In genomic region chr7:113772135-113772534, GRCm38 (mm10) we compare ENCODE assay signal across 16 mouse cellular contexts. TPM values are rescaled to one million over a fixed set of nuclear protein-coding genes. Genes with fewer than 3 reads are reported as not detected.
DNase-seq lines count a peak whose midpoint lies in the region; ATAC-seq and TF ChIP-seq lines count a peak whose summit lies in the region.
"Had no signal": no experiment of that assay in that cellular context is flagged by ENCODE, and none has a peak within 500 bp of the region (broad histone marks: within the 10 kb centered on the region; RNA-seq: fewer than 3 reads in every experiment).

No protein-coding gene starts in this region.

- dilution Hi-C loops in CH12.LX (cut with MboI; ENCODE audit: extremely low pct_ligation_motif_present, extremely low pct_unique_long_range_greater_than_20kb, low sequenced_read_pairs), result no loop called here

- 93% methylated on average over 2 of the region's 2 CpGs for WGBS in intestine, postnatal 0 days
- 88% methylated on average over 2 of the region's 2 CpGs for WGBS in intestine, embryonic 16.5 days

- TF ChIP-seq POLR2A in CH12.LX (IDR thresholded peaks at IDR 0.05; ENCODE audit: low read depth, low read length), result no peak

- peak; percentile 30 for DNase-seq in lung, postnatal 10 days
- DNase-seq in lung, postnatal 4 days, result no peak
- peak; percentile 10 for DNase-seq in CH12.LX (ENCODE audit: extremely low read depth)
- peak; percentile 3 for DNase-seq in NIH3T3 (ENCODE audit: low read depth)
- no peak for DNase-seq in cerebellum, postnatal 4 days (ENCODE audit: low spot score in 2 of 2)
- DNase-seq: adrenal gland, postnatal 14 days; cerebellum, adult 11 months; kidney, postnatal 14 days; liver, embryonic 13.5 days had no signal

- H3K4me1 ChIP-seq in intestine, postnatal 0 days (replicated peaks; ENCODE audit: control insufficient read depth, insufficient read depth, low read length), result no peaks in the 10 kb centered on the region
- H3K4me1 ChIP-seq in intestine, embryonic 16.5 days (ENCODE audit: control insufficient read depth, insufficient read depth, low read length), result no peaks in the 10 kb centered on the region
- peaks cover 0 to 7% of the 10 kb centered on the region in 2 experiments; a peak in 2 of 4 replicates for H3K4me1 ChIP-seq in CH12.LX (ENCODE audit: control insufficient read depth in 1 of 2, insufficient read depth in 2 of 2)
- H3K4me1 ChIP-seq: liver, embryonic 13.5 days; megakaryocyte, embryonic 14.5 days had no signal

- no peak for TF ChIP-seq EP300 in CH12.LX (IDR thresholded peaks at IDR 0.05; ENCODE audit: low read length)

- H3K27me3 ChIP-seq in intestine, postnatal 0 days (replicated peaks; ENCODE audit: control insufficient read depth, insufficient read depth, low read length), result peaks cover 2% of the 10 kb centered on the region
- peaks cover 8% of the 10 kb centered on the region for H3K27me3 ChIP-seq in intestine, embryonic 16.5 days (replicated peaks; ENCODE audit: control insufficient read depth, insufficient read depth, low read length)
- H3K27me3 ChIP-seq in CH12.LX (replicated peaks), result peaks cover 9% of the 10 kb centered on the region
- H3K27me3 ChIP-seq: Patski had no signal

- no peak for ATAC-seq in intestine, postnatal 0 days
- no peak for ATAC-seq in intestine, embryonic 16.5 days
- ATAC-seq: Patski had no signal

- peak; percentile 45 for TF ChIP-seq CTCF in intestine, postnatal 0 days (IDR thresholded peaks at IDR 0.05; ENCODE audit: low read depth)
- peak; percentile 13 to 37; a peak in 2 of 4 replicates for TF ChIP-seq CTCF in CH12.LX (conservative IDR thresholded peaks at IDR 0.05 in 1 of 2, IDR thresholded peaks at IDR 0.05 in 1 of 2; ENCODE audit: low read depth in 2 of 2, low read length in 2 of 2)

- H3K9me3 ChIP-seq in intestine, postnatal 0 days (ENCODE audit: control insufficient read depth), result no peaks in the 10 kb centered on the region
- no peaks in the 10 kb centered on the region for H3K9me3 ChIP-seq in intestine, embryonic 16.5 days (ENCODE audit: control insufficient read depth, low read length)
- H3K9me3 ChIP-seq in CH12.LX (replicated peaks; ENCODE audit: low read length), result peaks cover 5% of the 10 kb centered on the region
- H3K9me3 ChIP-seq: hindbrain, embryonic 13.5 days had no signal

- in situ Hi-C loops in CH12.LX (cut with MboI; ENCODE audit: low pct_ligation_motif_present, low pct_unique_long_range_greater_than_20kb, low sequenced_read_pairs), result no loop called here

- H3K4me2 ChIP-seq in intestine, postnatal 0 days (replicated peaks; ENCODE audit: low read depth), result no peak overlapping the region
- no peak overlapping the region for H3K4me2 ChIP-seq in intestine, embryonic 16.5 days (ENCODE audit: low read depth, low read length)
- no peak overlapping the region for H3K4me2 ChIP-seq in CH12.LX (ENCODE audit: insufficient read depth, low read depth, poor library complexity, severe bottlenecking)
- H3K4me2 ChIP-seq: heart, embryonic 11.5 days; hindbrain, embryonic 13.5 days; liver, embryonic 13.5 days had no signal

- H3K36me3 ChIP-seq in intestine, postnatal 0 days (ENCODE audit: control insufficient read depth, insufficient read depth), result no peaks in the 10 kb centered on the region
- H3K36me3 ChIP-seq in intestine, embryonic 16.5 days (ENCODE audit: control insufficient read depth, insufficient read depth, low read length), result no peaks in the 10 kb centered on the region
- no peaks in the 10 kb centered on the region for H3K36me3 ChIP-seq in CH12.LX (replicated peaks in 1 of 2; ENCODE audit: control insufficient read depth in 1 of 2, insufficient read depth in 1 of 2, low read length in 1 of 2)
- H3K36me3 ChIP-seq: hindbrain, embryonic 13.5 days; liver, embryonic 13.5 days had no signal

- peak; percentile 14 for TF ChIP-seq RAD21 in CH12.LX (IDR thresholded peaks at IDR 0.05; ENCODE audit: low read depth, low read length)

- H3K27ac ChIP-seq in intestine, postnatal 0 days (ENCODE audit: low read depth, low read length), result no peak overlapping the region
- H3K27ac ChIP-seq in intestine, embryonic 16.5 days (ENCODE audit: low read length), result no peak overlapping the region
- no peak overlapping the region for H3K27ac ChIP-seq in CH12.LX (ENCODE audit: insufficient read depth, low read depth)
- H3K27ac ChIP-seq: hindbrain, embryonic 13.5 days; liver, embryonic 13.5 days had no signal

- H3K79me2 ChIP-seq in CH12.LX (replicated peaks; ENCODE audit: control insufficient read depth, extremely low read depth, insufficient read depth, poor library complexity, severe bottlenecking), result no peaks in the 10 kb centered on the region

- H3K9ac ChIP-seq in intestine, postnatal 0 days (ENCODE audit: low read depth, low read length), result no peak overlapping the region
- H3K9ac ChIP-seq in intestine, embryonic 16.5 days (ENCODE audit: low read depth, low read length), result no peak overlapping the region
- no peak overlapping the region for H3K9ac ChIP-seq in CH12.LX (ENCODE audit: insufficient read depth, low read depth)
- H3K9ac ChIP-seq: hindbrain, embryonic 13.5 days; liver, embryonic 13.5 days had no signal

- no peak overlapping the region for H3K4me3 ChIP-seq in intestine, postnatal 0 days (ENCODE audit: low read depth, low read length)
- H3K4me3 ChIP-seq in intestine, embryonic 16.5 days (ENCODE audit: low read length), result no peak overlapping the region
- H3K4me3 ChIP-seq in CH12.LX (replicated peaks in 1 of 3; ENCODE audit: low read depth in 2 of 3, low read length in 2 of 3, poor library complexity in 1 of 3), result no peak overlapping the region
- H3K4me3 ChIP-seq: hindbrain, embryonic 13.5 days; liver, embryonic 13.5 days; megakaryocyte, embryonic 14.5 days; myocyte had no signal

TF ChIP-seq in CH12.LX, 34 proteins besides CTCF, POLR2A, EP300 and RAD21:
- TF ChIP-seq ETS1 (conservative IDR thresholded peaks at IDR 0.05; ENCODE audit: low read depth, low read length) (no peak), CHD1 (IDR thresholded peaks at IDR 0.05; ENCODE audit: low read depth, low read length) (no peak), MXI1 (IDR thresholded peaks at IDR 0.05; ENCODE audit: low read depth, low read length) (no peak), RCOR1 (conservative IDR thresholded peaks at IDR 0.05; ENCODE audit: low read depth, low read length) (no peak), JUN (IDR thresholded peaks at IDR 0.05; ENCODE audit: insufficient read depth, low read depth, low read length) (no peak), MAX (IDR thresholded peaks at IDR 0.05; ENCODE audit: low read length) (no peak), E2F4 (IDR thresholded peaks at IDR 0.05; ENCODE audit: insufficient replicate concordance, low read depth, low read length) (no peak), NELFE (IDR thresholded peaks at IDR 0.05; ENCODE audit: low read depth, low read length) (no peak), SMC3 (IDR thresholded peaks at IDR 0.05; ENCODE audit: low read depth, low read length) (no peak), JUND (conservative IDR thresholded peaks at IDR 0.05; ENCODE audit: low read depth, low read length) (no peak), BHLHE40 (IDR thresholded peaks at IDR 0.05; ENCODE audit: low read depth, low read length) (no peak)

RNA-seq across cellular contexts. Expression of gene Spon1, which starts 6.3 kb away (rescaled TPM):
- polyA plus RNA-seq in intestine, postnatal 0 days (2015; fragmentation: Nextera tagmentation; extraction: Ambion mirVana), result 3.2 and 3.6 TPM in 2 replicates
- 8.2 and 8.9 TPM in 2 replicates for polyA plus RNA-seq in intestine, embryonic 16.5 days (2015; fragmentation: Nextera tagmentation; extraction: Ambion mirVana)
- total RNA-seq in CH12.LX (2012; rRNA removed) (not detected in 2 replicates), CH12.LX (2014; rRNA removed) (not detected in 2 replicates)
- 0.04 TPM in 1 of 2 replicates, not detected in the other for polyA plus RNA-seq in CH12.LX (2012; ENCODE audit: insufficient read length, low read depth)

Comparison
In these comparisons a context has a peak if more than half of its experiments do, and no peak if none do; other contexts are left out.
1. DNase-seq: peak in lung, postnatal 10 days (single experiment), CH12.LX (single experiment) and NIH3T3 (single experiment); none in lung, postnatal 4 days (0 of 2) and cerebellum, postnatal 4 days (0 of 2).